Mouse (Mus musculus): Measurements from ENCODE around the gene Heatr5a.
A peak's percentile ranks its signal among the peaks of the same experiment; 100 is the strongest.

Gene Heatr5a

GRCm38 (mm10) chr12:51971070-51971664 is at the start of gene Heatr5a:
TSS of gene Heatr5a (minus strand) at chr12:51971321.
- DNase-seq (ENCODE audit: low spot score) = peak; percentile 63

GRCm38 (mm10) chr12:52014494-52015029 is 43.4 kb upstream of the Heatr5a start:
- DNase-seq (ENCODE audit: low spot score) = no peak

GRCm38 (mm10) chr12:52014044-52014443 is 42.9 kb upstream of the Heatr5a start:
- no peak for DNase-seq (ENCODE audit: low spot score)

GRCm38 (mm10) chr12:52013274-52013673 is 42.2 kb upstream of the Heatr5a start:
- DNase-seq (ENCODE audit: low spot score) = no peak

- no peak for DNase-seq (ENCODE audit: low spot score)
Observed at GRCm38 (mm10) chr12:52012159-52012558, 41.0 kb upstream of the Heatr5a start.

- DNase-seq (ENCODE audit: low spot score) = no peak
Observed at GRCm38 (mm10) chr12:52010630-52010961, 39.5 kb upstream of the Heatr5a start.

- DNase-seq (ENCODE audit: low spot score) = no peak
Observed at GRCm38 (mm10) chr12:52009928-52010629, 39.0 kb upstream of the Heatr5a start.

- no peak for DNase-seq (ENCODE audit: low spot score)
Observed at GRCm38 (mm10) chr12:52006633-52006994, 35.5 kb upstream of the Heatr5a start.

GRCm38 (mm10) chr12:52005877-52006632 is 34.9 kb upstream of the Heatr5a start, which contains the start of gene Dtd2:
TSS of gene Dtd2 (minus strand) at chr12:52006501.
- peak; percentile 67 for DNase-seq (ENCODE audit: low spot score)

- DNase-seq (ENCODE audit: low spot score) = no peak
Observed at GRCm38 (mm10) chr12:52002746-52003145, 31.6 kb upstream of the Heatr5a start.

- peak; percentile 89 for DNase-seq (ENCODE audit: low spot score)
Observed at GRCm38 (mm10) chr12:52001544-52001943, 30.4 kb upstream of the Heatr5a start.

GRCm38 (mm10) chr12:51998366-51998932 is 27.3 kb upstream of the Heatr5a start:
- no peak for DNase-seq (ENCODE audit: low spot score)

- DNase-seq (ENCODE audit: low spot score) = no peak
Observed at GRCm38 (mm10) chr12:51995738-51996536, 24.8 kb upstream of the Heatr5a start.

GRCm38 (mm10) chr12:51990629-51991028 is 19.5 kb upstream of the Heatr5a start:
- DNase-seq (ENCODE audit: low spot score) = no peak

GRCm38 (mm10) chr12:51988536-51988935 is 17.4 kb upstream of the Heatr5a start:
- no peak for DNase-seq (ENCODE audit: low spot score)

GRCm38 (mm10) chr12:51985826-51986225 is 14.7 kb upstream of the Heatr5a start:
- no peak for DNase-seq (ENCODE audit: low spot score)

GRCm38 (mm10) chr12:51985163-51985748 is 14.1 kb upstream of the Heatr5a start:
- DNase-seq (ENCODE audit: low spot score) = no peak

GRCm38 (mm10) chr12:51983625-51984024 is 12.5 kb upstream of the Heatr5a start:
- no peak for DNase-seq (ENCODE audit: low spot score)

- DNase-seq (ENCODE audit: low spot score) = no peak
Observed at GRCm38 (mm10) chr12:51976531-51976930, 5.4 kb upstream of the Heatr5a start.

- DNase-seq (ENCODE audit: low spot score) = no peak
Observed at GRCm38 (mm10) chr12:51974381-51974780, 3.3 kb upstream of the Heatr5a start.

All from layer of hippocampus, adult 9-10 months (tissue).